Mouse (Mus musculus): Measurements from ENCODE around the gene Zswim8.

DNA sequence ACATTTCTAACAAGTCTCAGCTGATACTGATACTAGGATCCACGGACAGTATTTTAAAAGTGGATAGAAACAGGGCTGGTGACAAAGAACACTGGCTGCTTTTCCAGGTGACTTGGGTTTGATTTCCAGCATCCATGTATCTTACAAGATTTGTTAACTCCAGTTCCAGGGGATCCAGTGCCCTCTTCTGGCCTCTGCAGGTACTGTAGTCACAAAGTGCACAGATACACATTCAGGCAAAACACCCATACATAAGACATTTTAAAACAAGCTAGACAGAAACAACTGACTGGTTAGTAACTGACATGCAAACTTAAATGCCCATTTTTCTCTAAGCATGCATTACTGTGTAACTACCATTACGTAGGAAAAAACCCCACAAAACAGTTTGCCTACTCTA lies 34.4 kb upstream of the Zswim8 start:
- TF ChIP-seq CTCF (IDR thresholded peaks at IDR 0.05; ENCODE audit: control insufficient read depth, insufficient read depth, low read length): 0 out of 2 replicates have a peak, but pooled peaks have one; percentile 9
- TF ChIP-seq POLR2A (IDR thresholded peaks at IDR 0.05; ENCODE audit: borderline replicate concordance, control insufficient read depth, low read depth, low read length): no peak
